ENCODE assay signal across 8 mouse cellular contexts in the genomic region with DNA sequence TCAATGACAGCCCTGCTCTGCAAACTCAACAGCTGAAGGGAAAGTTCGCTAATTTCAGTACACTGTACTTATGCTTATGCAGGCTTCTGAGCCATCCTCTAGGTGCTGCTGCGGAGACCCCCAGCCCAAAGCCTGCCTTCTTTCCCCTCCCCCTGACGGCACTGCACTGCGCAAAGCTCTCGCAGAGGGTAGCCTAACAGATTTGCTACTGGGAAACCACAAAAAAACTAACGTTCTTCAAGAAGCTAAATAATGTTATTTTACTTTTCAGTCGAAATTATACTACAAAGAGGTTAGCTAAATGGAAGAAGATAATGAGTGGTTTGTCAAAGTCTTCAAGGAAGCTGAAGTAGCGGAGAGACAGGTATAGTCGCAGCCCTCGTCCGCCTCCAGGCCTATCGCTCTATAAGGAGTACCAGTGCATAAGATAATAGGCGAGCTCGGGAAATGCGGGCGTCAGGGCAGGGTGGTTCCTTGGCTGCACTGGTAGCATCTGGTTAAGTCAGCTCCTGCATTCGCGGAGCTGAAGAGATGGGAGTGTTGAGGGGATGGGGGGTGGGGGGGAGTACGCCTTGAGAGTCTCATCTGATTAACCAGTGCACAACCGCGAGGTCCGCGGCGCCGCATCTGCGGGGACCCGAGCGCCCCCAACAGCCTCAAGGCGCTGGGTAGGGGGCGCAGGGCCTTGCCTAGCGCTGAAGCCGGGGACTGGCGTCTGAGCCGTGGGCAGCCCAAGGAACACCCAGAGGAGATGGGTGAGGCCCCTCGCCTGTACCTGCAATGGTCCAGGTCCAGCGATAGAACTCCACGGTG. TPM values are rescaled to one million over a fixed set of nuclear protein-coding genes. Genes with fewer than 3 reads are reported as not detected.
DNase-seq lines count a peak whose midpoint lies in the region; ATAC-seq and TF ChIP-seq lines count a peak whose summit lies in the region.

No protein-coding gene starts in this region.

- H3K36me3 ChIP-seq in lung, embryonic 15.5 days: no peaks in the 10 kb centered on the region
- H3K36me3 ChIP-seq in embryonic facial prominence, embryonic 14.5 days (ENCODE audit: control insufficient read depth, insufficient read depth, low read length): no peaks in the 10 kb centered on the region
- H3K36me3 ChIP-seq in hindbrain, postnatal 0 days (ENCODE audit: insufficient read depth, low read length): no peaks in the 10 kb centered on the region
- H3K36me3 ChIP-seq in stomach, embryonic 16.5 days (ENCODE audit: control insufficient read depth, insufficient read depth, low read length): no peaks in the 10 kb centered on the region

- under 1% methylated on average over 37 of the region's 37 CpGs for WGBS in lung, embryonic 15.5 days
- under 1% methylated on average over 33 of the region's 37 CpGs for WGBS in embryonic facial prominence, embryonic 14.5 days
- WGBS in hindbrain, postnatal 0 days: under 1% methylated on average over 37 of the region's 37 CpGs
- WGBS in stomach, embryonic 16.5 days: under 1% methylated on average over 37 of the region's 37 CpGs

- peak overlapping the region; percentile 40 for H3K9ac ChIP-seq in lung, embryonic 15.5 days
- peak overlapping the region; percentile 80 for H3K9ac ChIP-seq in embryonic facial prominence, embryonic 14.5 days (ENCODE audit: low read depth, low read length)
- H3K9ac ChIP-seq in hindbrain, postnatal 0 days (replicated peaks; ENCODE audit: low read length): peak overlapping the region; percentile 86
- H3K9ac ChIP-seq in stomach, embryonic 16.5 days (ENCODE audit: low read length): peak overlapping the region; percentile 74

- H3K27ac ChIP-seq in lung, embryonic 15.5 days: no peak overlapping the region
- H3K27ac ChIP-seq in embryonic facial prominence, embryonic 14.5 days (replicated peaks; ENCODE audit: low read depth, low read length): peak overlapping the region; percentile 67
- peak overlapping the region; percentile 93 for H3K27ac ChIP-seq in hindbrain, postnatal 0 days
- no peak overlapping the region for H3K27ac ChIP-seq in stomach, embryonic 16.5 days (ENCODE audit: low read length)

- peak overlapping the region; percentile 100 for H3K4me2 ChIP-seq in lung, embryonic 15.5 days
- H3K4me2 ChIP-seq in embryonic facial prominence, embryonic 14.5 days (ENCODE audit: low read depth, low read length): peak overlapping the region; percentile 98
- H3K4me2 ChIP-seq in hindbrain, postnatal 0 days (ENCODE audit: low read depth, low read length): peak overlapping the region; percentile 72
- H3K4me2 ChIP-seq in stomach, embryonic 16.5 days (ENCODE audit: low read depth, low read length): peak overlapping the region; percentile 98

- ATAC-seq in lung, embryonic 15.5 days (ENCODE audit: borderline replicate concordance, extremely low read depth, low FRiP score, low TSS enrichment): peak; percentile 64
- peak; percentile 83 for ATAC-seq in embryonic facial prominence, embryonic 14.5 days (ENCODE audit: low read depth)
- ATAC-seq in hindbrain, postnatal 0 days: peak; percentile 90
- ATAC-seq in megakaryocyte-erythroid progenitor cell, adult 5-6 weeks (replicated peaks; ENCODE audit: low FRiP score, low TSS enrichment, poor library complexity, severe bottlenecking): peak; percentile 65
- peak; percentile 56; the same call in 1 of the 2 replicates for ATAC-seq in stomach, embryonic 16.5 days (ENCODE audit: insufficient read depth, low FRiP score)

- peak; percentile 60; the same call in 1 of the 2 replicates for TF ChIP-seq CTCF in brain, embryonic 14.5 days (IDR thresholded peaks at IDR 0.05; ENCODE audit: borderline replicate concordance, extremely low read depth, insufficient read depth, insufficient read length)
- TF ChIP-seq CTCF in hindbrain, postnatal 0 days (IDR thresholded peaks at IDR 0.05; ENCODE audit: low read depth): peak; percentile 69

- H3K9me3 ChIP-seq in lung, embryonic 15.5 days: no peaks in the 10 kb centered on the region
- no peaks in the 10 kb centered on the region for H3K9me3 ChIP-seq in embryonic facial prominence, embryonic 14.5 days (ENCODE audit: control insufficient read depth, low read length)
- H3K9me3 ChIP-seq in hindbrain, postnatal 0 days (ENCODE audit: low read length): no peaks in the 10 kb centered on the region
- H3K9me3 ChIP-seq in stomach, embryonic 16.5 days (replicated peaks; ENCODE audit: control insufficient read depth, low read length): no peaks in the 10 kb centered on the region

- TF ChIP-seq POLR2A in brain, embryonic 14.5 days (IDR thresholded peaks at IDR 0.05; ENCODE audit: borderline replicate concordance, extremely low read depth, insufficient read depth, insufficient read length, poor library complexity, severe bottlenecking): no peak

- peak overlapping the region; percentile 60 for H3K4me3 ChIP-seq in lung, embryonic 15.5 days
- peak overlapping the region; percentile 75 for H3K4me3 ChIP-seq in embryonic facial prominence, embryonic 14.5 days (ENCODE audit: low read depth, low read length)
- peak overlapping the region; percentile 79 for H3K4me3 ChIP-seq in hindbrain, postnatal 0 days (ENCODE audit: low read length)
- peak overlapping the region; percentile 72 for H3K4me3 ChIP-seq in stomach, embryonic 16.5 days (replicated peaks; ENCODE audit: low read length)

- H3K27me3 ChIP-seq in lung, embryonic 15.5 days: peaks cover 38% of the 10 kb centered on the region
- H3K27me3 ChIP-seq in embryonic facial prominence, embryonic 14.5 days (replicated peaks; ENCODE audit: control insufficient read depth, insufficient read depth, low read length): peaks cover 5% of the 10 kb centered on the region; the same call in 1 of the 2 replicates
- H3K27me3 ChIP-seq in hindbrain, postnatal 0 days (ENCODE audit: insufficient read depth, low read length): no peaks in the 10 kb centered on the region
- peaks cover 22% of the 10 kb centered on the region for H3K27me3 ChIP-seq in stomach, embryonic 16.5 days (ENCODE audit: control insufficient read depth, insufficient read depth, low read length)

- H3K4me1 ChIP-seq in lung, embryonic 15.5 days: 0 out of 2 replicates have a peak, but pooled peaks cover 8% of the 10 kb centered on the region
- peaks cover 12% of the 10 kb centered on the region; the same call in 1 of the 2 replicates for H3K4me1 ChIP-seq in embryonic facial prominence, embryonic 14.5 days (ENCODE audit: control insufficient read depth, insufficient read depth, low read length)
- H3K4me1 ChIP-seq in hindbrain, postnatal 0 days (ENCODE audit: insufficient read depth, low read length): peaks cover 3% of the 10 kb centered on the region; the same call in 1 of the 2 replicates
- H3K4me1 ChIP-seq in stomach, embryonic 16.5 days (ENCODE audit: control insufficient read depth, insufficient read depth, low read length): 0 out of 2 replicates have a peak, but pooled peaks cover 5% of the 10 kb centered on the region

- DNase-seq in lung, postnatal 14 days: no peak
- peak; percentile 91 for DNase-seq in brain, embryonic 14.5 days (ENCODE audit: low read depth)
- DNase-seq in embryonic facial prominence, embryonic 14.5 days (ENCODE audit: low spot score): peak; percentile 82
- peak; percentile 88 for DNase-seq in hindbrain, postnatal 0 days (ENCODE audit: low spot score)
- no peak for DNase-seq in adipocyte (ENCODE audit: low spot score)

RNA-seq across cellular contexts. Expression of gene Elovl4, which starts 0.7 kb away (rescaled TPM):
- 3.6 and 4.3 TPM in 2 replicates for polyA plus RNA-seq in lung, embryonic 15.5 days (2015; fragmentation: Nextera tagmentation; extraction: Ambion mirVana)
- polyA plus RNA-seq in brain, embryonic 14.5 days (2012; rRNA removed): 31.6 and 38.4 TPM in 2 replicates
- polyA plus RNA-seq in embryonic facial prominence, embryonic 14.5 days (2014; fragmentation: Nextera tagmentation; extraction: Ambion mirVana): 32.7 and 39.1 TPM in 2 replicates
- total RNA-seq in hindbrain, postnatal 0 days (2014; rRNA removed): 79.7 and 82.5 TPM in 2 replicates
- 145 and 152 TPM in 2 replicates for polyA plus RNA-seq in hindbrain, postnatal 0 days (2015; fragmentation: Nextera tagmentation; extraction: Ambion mirVana)
- total RNA-seq in megakaryocyte-erythroid progenitor cell, adult 5-6 weeks (2014; fragmentation: Nextera tagmentation): not detected in 2 replicates
- 0.23 TPM in 1 of 2 replicates, not detected in the other for total RNA-seq in megakaryocyte-erythroid progenitor cell, adult 5-6 weeks (2017)
- polyA plus RNA-seq in stomach, embryonic 16.5 days (2015; fragmentation: Nextera tagmentation; extraction: Ambion mirVana): 21.6 and 34.3 TPM in 2 replicates

RNA-seq across cellular contexts. Expression of gene Ttk, which starts 29.1 kb away (rescaled TPM):
- 40.7 and 40.9 TPM in 2 replicates for polyA plus RNA-seq in lung, embryonic 15.5 days (2015; fragmentation: Nextera tagmentation; extraction: Ambion mirVana)
- polyA plus RNA-seq in brain, embryonic 14.5 days (2012; rRNA removed): 6.6 and 10.3 TPM in 2 replicates
- polyA plus RNA-seq in embryonic facial prominence, embryonic 14.5 days (2014; fragmentation: Nextera tagmentation; extraction: Ambion mirVana): 21.2 and 25.7 TPM in 2 replicates
- total RNA-seq in hindbrain, postnatal 0 days (2014; rRNA removed): 3.0 and 4.0 TPM in 2 replicates
- polyA plus RNA-seq in hindbrain, postnatal 0 days (2015; fragmentation: Nextera tagmentation; extraction: Ambion mirVana): 4.3 and 6.0 TPM in 2 replicates
- 27.4 and 37.6 TPM in 2 replicates for total RNA-seq in megakaryocyte-erythroid progenitor cell, adult 5-6 weeks (2014; fragmentation: Nextera tagmentation)
- 37.7 and 46.8 TPM in 2 replicates for total RNA-seq in megakaryocyte-erythroid progenitor cell, adult 5-6 weeks (2017)
- 24.3 and 26.2 TPM in 2 replicates for polyA plus RNA-seq in stomach, embryonic 16.5 days (2015; fragmentation: Nextera tagmentation; extraction: Ambion mirVana)

Comparison
In these comparisons a context has a peak if more than half of its experiments do, and no peak if none do; other contexts are left out.
1. H3K27ac ChIP-seq: peak in embryonic facial prominence, embryonic 14.5 days (single experiment) and hindbrain, postnatal 0 days (single experiment); none in lung, embryonic 15.5 days (single experiment) and stomach, embryonic 16.5 days (single experiment).
2. DNase-seq: peak in brain, embryonic 14.5 days (single experiment), embryonic facial prominence, embryonic 14.5 days (single experiment) and hindbrain, postnatal 0 days (single experiment); none in lung, postnatal 14 days (single experiment) and adipocyte (single experiment).
3. Peak in every context shown above with its lines, with median percentiles within 50 percentile points of each other: ATAC-seq, H3K4me2 ChIP-seq, H3K4me3 ChIP-seq and H3K9ac ChIP-seq.